Mouse (Mus musculus) CD4-positive helper T cell, adult 2 months (primary cell): Measurements from ENCODE around the gene Cxxc4.
A peak's percentile ranks its signal among the peaks of the same experiment; 100 is the strongest.
"Not testable (repeated sequence)": the region's sequence is repeated elsewhere in the genome, so short reads cannot be mapped to it uniquely, and the experiment has no call there.

Experiments used
- DNase-seq: peaks from one replicate; pipeline ENCODE4 v3.0.0-alpha.2; 2012; ENCODE audit warnings: low read depth, missing footprints, low spot score

Gene Cxxc4

GRCm38 (mm10) chr3:134236414-134237112 is at the start of gene Cxxc4:
Cxxc4 (plus strand) TSS chr3:134236484.
- no peak for DNase-seq

GRCm38 (mm10) chr3:134188979-134189946 is 47.0 kb upstream of the Cxxc4 start:
- no peak for DNase-seq

GRCm38 (mm10) chr3:134190046-134190445 is 46.2 kb upstream of the Cxxc4 start:
- DNase-seq: no peak

- DNase-seq: no peak
Observed at GRCm38 (mm10) chr3:134199892-134200291, 36.4 kb upstream of the Cxxc4 start.

GRCm38 (mm10) chr3:134206624-134207023 is 29.7 kb upstream of the Cxxc4 start:
- no peak for DNase-seq

GRCm38 (mm10) chr3:134210950-134211349 is 25.3 kb upstream of the Cxxc4 start:
- DNase-seq: no peak

- not testable (repeated sequence) for DNase-seq
Observed at GRCm38 (mm10) chr3:134219881-134220280, 16.4 kb upstream of the Cxxc4 start.

- DNase-seq: no peak
Observed at GRCm38 (mm10) chr3:134221002-134221401, 15.3 kb upstream of the Cxxc4 start.

GRCm38 (mm10) chr3:134222593-134222992 is 13.7 kb upstream of the Cxxc4 start:
- DNase-seq: no peak

- DNase-seq: no peak
Observed at GRCm38 (mm10) chr3:134223956-134224355, 12.3 kb upstream of the Cxxc4 start.

GRCm38 (mm10) chr3:134225928-134226327 is 10.4 kb upstream of the Cxxc4 start:
- no peak for DNase-seq

GRCm38 (mm10) chr3:134232753-134233152 is 3.5 kb upstream of the Cxxc4 start:
- no peak for DNase-seq

GRCm38 (mm10) chr3:134235491-134236413 is 532 bp upstream of the Cxxc4 start:
- no peak for DNase-seq

GRCm38 (mm10) chr3:134237113-134237805 is 975 bp downstream of the Cxxc4 start:
- DNase-seq: no peak

- DNase-seq: no peak
Observed at GRCm38 (mm10) chr3:134238621-134239310, 2.5 kb downstream of the Cxxc4 start.

- peak; percentile 3 for DNase-seq
Observed at GRCm38 (mm10) chr3:134239321-134239970, 3.2 kb downstream of the Cxxc4 start.

GRCm38 (mm10) chr3:134239971-134240717 is 3.9 kb downstream of the Cxxc4 start:
- DNase-seq: no peak

- no peak for DNase-seq
Observed at GRCm38 (mm10) chr3:134240718-134241025, 4.4 kb downstream of the Cxxc4 start.

- DNase-seq: no peak
Observed at GRCm38 (mm10) chr3:134243168-134243849, 7.0 kb downstream of the Cxxc4 start.
